Mouse (Mus musculus): Measurements from ENCODE around the gene Hist1h3c. TPM values are rescaled to one million over a fixed set of nuclear protein-coding genes. Genes with fewer than 3 reads are reported as not detected.
"Not testable (repeated sequence)": the region's sequence is repeated elsewhere in the genome, so short reads cannot be mapped to it uniquely, and the experiment has no call there.

Hist1h3c gene
- polyA plus RNA-seq, 1 experiment from 2014 or later = 6.8 TPM

DNA sequence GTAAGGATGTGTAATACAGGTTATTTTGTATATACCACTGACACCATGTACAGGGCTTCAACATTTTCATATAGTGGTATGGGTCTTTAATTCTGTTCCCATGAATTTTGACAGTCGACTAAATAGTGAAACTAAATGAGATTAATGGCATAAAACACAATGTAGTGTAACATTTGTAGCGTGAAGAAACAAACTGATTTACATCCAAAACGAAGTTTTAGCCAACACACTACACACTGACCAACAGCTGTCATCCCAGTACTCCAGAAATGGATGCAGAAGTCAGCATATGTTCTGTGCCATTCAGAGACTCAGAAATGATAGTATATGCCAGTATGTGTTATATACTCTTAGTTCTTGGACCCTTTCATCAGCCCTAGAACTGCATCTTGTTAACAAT is 12.5 kb upstream of the Hist1h3c start:
- Histone ChIP-seq H3K27ac (ENCODE audit: low read length) (0 out of 2 replicates have a peak overlapping the region, but pooled peaks have one; percentile 46), H3K4me3 (ENCODE audit: low read length) (no peak overlapping the region), H3K4me2 (replicated peaks; ENCODE audit: low read depth, low read length) (0 out of 2 replicates have a peak overlapping the region, but pooled peaks have one; percentile 31), H3K27me3 (ENCODE audit: insufficient read depth, low read length) (no peaks in the 10 kb centered on the region), H3K9me3 (ENCODE audit: low read length) (no peaks in the 10 kb centered on the region), H3K9ac (replicated peaks; ENCODE audit: low read length) (no peak overlapping the region), H3K36me3 (ENCODE audit: insufficient read depth, low read length) (no peaks in the 10 kb centered on the region), H3K4me1 (ENCODE audit: insufficient read depth, low read length) (peaks cover 18% of the 10 kb centered on the region)
- ATAC-seq (ENCODE audit: low FRiP score, low TSS enrichment) = no peak
- WGBS = 36% methylated on average over 3 of the region's 3 CpGs

DNA sequence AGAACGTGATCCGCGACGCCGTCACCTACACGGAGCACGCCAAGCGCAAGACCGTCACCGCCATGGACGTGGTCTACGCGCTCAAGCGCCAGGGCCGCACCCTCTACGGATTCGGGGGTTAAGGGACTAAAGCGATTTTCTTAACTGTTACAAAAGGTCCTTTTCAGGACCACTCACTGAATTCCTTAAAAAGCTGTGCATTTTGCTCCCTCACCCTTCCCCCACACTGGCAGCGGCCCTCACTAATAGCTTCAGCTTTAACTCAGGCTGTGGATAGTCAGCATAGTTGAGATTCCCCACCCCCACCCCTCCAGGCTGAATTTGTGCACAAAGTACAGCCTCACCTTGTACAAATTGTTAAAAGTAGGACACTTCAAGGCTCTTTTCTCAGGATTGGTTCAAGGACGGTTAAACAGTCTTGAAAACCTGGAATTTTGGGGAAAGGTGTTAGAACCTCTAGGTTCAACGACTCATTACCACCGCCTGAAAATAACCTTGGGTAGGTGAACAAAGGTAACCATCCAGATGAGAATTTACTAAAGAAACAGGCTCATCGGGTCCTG is 11.9 kb upstream of the Hist1h3c start:
- Histone ChIP-seq H3K4me2 (replicated peaks; ENCODE audit: low read depth, low read length) (peak overlapping the region; percentile 77), H3K27me3 (ENCODE audit: insufficient read depth, low read length) (no peaks in the 10 kb centered on the region), H3K4me1 (ENCODE audit: insufficient read depth, low read length) (peaks cover 15% of the 10 kb centered on the region), H3K9me3 (ENCODE audit: low read length) (no peaks in the 10 kb centered on the region), H3K9ac (replicated peaks; ENCODE audit: low read length) (peak overlapping the region; percentile 77), H3K36me3 (ENCODE audit: insufficient read depth, low read length) (no peaks in the 10 kb centered on the region), H3K4me3 (ENCODE audit: low read length) (peak overlapping the region; percentile 51), H3K27ac (ENCODE audit: low read length) (peak overlapping the region; percentile 97)
- 1% methylated on average over 17 of the region's 23 CpGs for WGBS
- ATAC-seq (ENCODE audit: low FRiP score, low TSS enrichment) = no peak; the same call in none of the 2 replicates

DNA sequence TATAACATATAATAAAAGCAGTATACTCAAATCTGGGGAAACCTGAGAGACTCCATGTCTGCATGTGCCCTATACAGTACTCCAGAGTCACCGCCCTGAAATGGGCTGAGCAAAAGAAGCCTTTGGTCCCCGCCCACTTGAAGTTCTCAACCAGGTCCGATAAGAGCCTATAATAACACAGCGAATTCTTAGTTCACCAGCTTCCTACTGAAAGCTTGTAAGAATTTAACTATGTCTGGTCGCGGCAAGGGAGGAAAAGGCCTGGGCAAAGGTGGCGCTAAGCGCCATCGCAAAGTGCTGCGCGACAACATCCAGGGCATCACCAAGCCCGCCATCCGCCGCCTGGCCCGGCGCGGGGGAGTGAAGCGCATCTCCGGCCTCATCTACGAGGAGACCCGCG is 11.4 kb upstream of the Hist1h3c start, which contains the start of gene Hist1h4b:
TSS of gene Hist1h4b (plus strand) at position 224 of the 400 bp plus-strand sequence.
- peak within 1 kb of the TSS; percentile 51 for H3K4me3 ChIP-seq (ENCODE audit: low read length)
- no peaks in the 10 kb centered on the region for H3K27me3 ChIP-seq (ENCODE audit: insufficient read depth, low read length)
- peak within 1 kb of the TSS; percentile 97 for H3K27ac ChIP-seq (ENCODE audit: low read length)
- H3K4me1 ChIP-seq (ENCODE audit: insufficient read depth, low read length) = peaks cover 15% of the 10 kb centered on the region
- under 1% methylated on average over 17 of the region's 22 CpGs for WGBS
- peak within 1 kb of the TSS; percentile 77 for H3K9ac ChIP-seq (replicated peaks; ENCODE audit: low read length)
- ATAC-seq (ENCODE audit: low FRiP score, low TSS enrichment) = peak; percentile 83
- no peaks in the 10 kb centered on the region for H3K9me3 ChIP-seq (ENCODE audit: low read length)
- H3K4me2 ChIP-seq (replicated peaks; ENCODE audit: low read depth, low read length) = peak within 1 kb of the TSS; percentile 77
- no peaks in the 10 kb centered on the region for H3K36me3 ChIP-seq (ENCODE audit: insufficient read depth, low read length)

DNA sequence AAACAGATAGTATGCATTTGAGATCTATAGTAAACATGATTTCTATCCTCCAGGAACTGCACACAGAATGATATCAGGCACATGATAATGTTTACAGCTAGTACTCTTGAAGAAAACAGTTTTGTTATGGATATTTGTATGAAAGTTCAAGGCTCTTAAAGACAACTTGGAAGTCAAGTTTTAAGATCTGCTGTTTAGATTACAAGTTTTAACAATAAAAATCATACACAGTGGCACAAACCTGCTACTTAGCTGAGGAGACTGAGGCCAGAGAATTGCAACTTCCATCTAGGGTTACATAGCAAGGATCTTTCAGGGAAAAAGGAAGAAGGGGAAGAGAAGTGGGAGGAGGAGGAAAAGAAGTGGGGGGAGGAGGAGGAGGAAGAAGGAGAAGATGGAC is 9.6 kb upstream of the Hist1h3c start:
- Histone ChIP-seq H3K4me1 (ENCODE audit: insufficient read depth, low read length) (peaks cover 9% of the 10 kb centered on the region), H3K36me3 (ENCODE audit: insufficient read depth, low read length) (no peaks in the 10 kb centered on the region), H3K27ac (ENCODE audit: low read length) (no peak overlapping the region), H3K27me3 (ENCODE audit: insufficient read depth, low read length) (no peaks in the 10 kb centered on the region), H3K4me3 (ENCODE audit: low read length) (no peak overlapping the region), H3K9ac (replicated peaks; ENCODE audit: low read length) (no peak overlapping the region), H3K9me3 (ENCODE audit: low read length) (no peaks in the 10 kb centered on the region), H3K4me2 (replicated peaks; ENCODE audit: low read depth, low read length) (no peak overlapping the region)
- ATAC-seq (ENCODE audit: low FRiP score, low TSS enrichment) = no peak

DNA sequence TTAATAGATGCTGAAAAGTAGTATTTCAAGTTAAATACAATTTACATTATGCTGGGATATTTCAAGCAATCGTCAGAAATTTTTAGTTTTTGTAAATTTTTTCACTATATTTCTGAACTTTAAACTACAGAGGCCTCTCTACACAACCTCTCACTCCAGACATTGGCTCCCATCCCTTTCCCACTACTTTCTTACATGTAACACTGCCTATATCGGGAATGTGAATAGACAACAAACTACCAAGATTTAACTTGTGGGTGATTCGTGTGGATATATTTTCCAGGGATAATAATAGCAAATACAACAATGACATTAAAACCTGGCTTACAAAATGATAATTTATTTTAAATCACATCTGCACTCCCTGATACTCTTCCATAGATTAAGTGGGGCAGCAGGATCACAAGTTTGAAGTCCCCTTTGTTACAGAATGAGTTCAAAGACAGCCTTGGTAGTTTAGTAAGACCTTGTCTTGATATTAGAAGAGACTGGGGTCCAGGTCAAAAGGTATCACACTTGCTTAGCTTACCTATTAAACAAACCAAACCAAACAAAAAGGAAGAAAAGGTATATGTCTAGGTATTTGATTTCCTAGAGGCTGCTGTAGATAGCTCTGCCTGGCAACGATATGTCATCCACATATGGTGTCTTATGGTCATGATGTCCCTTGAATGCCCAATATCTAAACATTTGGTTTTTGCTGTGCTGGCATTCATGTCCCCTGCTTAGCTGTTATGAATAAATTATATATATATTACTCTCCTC is 8.1 kb upstream of the Hist1h3c start:
- H3K4me2 ChIP-seq (replicated peaks; ENCODE audit: low read depth, low read length) = peak overlapping the region; percentile 55
- H3K36me3 ChIP-seq (ENCODE audit: insufficient read depth, low read length) = no peaks in the 10 kb centered on the region
- peaks cover 6% of the 10 kb centered on the region for H3K4me1 ChIP-seq (ENCODE audit: insufficient read depth, low read length)
- no peaks in the 10 kb centered on the region for H3K27me3 ChIP-seq (ENCODE audit: insufficient read depth, low read length)
- H3K9me3 ChIP-seq (ENCODE audit: low read length) = no peaks in the 10 kb centered on the region
- no peak overlapping the region for H3K4me3 ChIP-seq (ENCODE audit: low read length)
- no peak overlapping the region for H3K9ac ChIP-seq (replicated peaks; ENCODE audit: low read length)
- WGBS = 60% methylated on average over 4 of the region's 4 CpGs
- peak overlapping the region; percentile 28 for H3K27ac ChIP-seq (ENCODE audit: low read length)
- ATAC-seq (ENCODE audit: low FRiP score, low TSS enrichment) = no peak

DNA sequence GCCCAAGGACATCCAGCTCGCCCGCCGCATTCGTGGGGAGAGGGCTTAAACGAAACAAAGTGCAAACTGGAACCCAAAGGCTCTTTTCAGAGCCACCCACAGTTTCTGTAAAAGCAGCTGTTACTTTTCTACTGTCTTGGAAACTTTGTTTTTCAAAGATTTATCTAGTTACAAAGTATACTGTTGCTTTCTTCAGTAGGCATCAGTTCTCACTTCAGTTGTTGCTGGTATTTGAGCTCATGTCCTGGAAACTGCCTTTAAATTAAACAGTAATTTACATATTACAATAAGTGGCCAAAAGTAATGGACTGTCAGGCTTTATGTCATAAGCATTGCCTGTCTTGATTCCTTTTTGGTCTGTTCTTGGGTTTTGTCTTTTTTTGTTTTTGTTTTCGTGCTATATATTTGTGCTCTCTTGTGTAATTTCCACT is 7.4 kb upstream of the Hist1h3c start:
- Histone ChIP-seq H3K4me3 (ENCODE audit: low read length) (peak overlapping the region; percentile 47), H3K27ac (ENCODE audit: low read length) (peak overlapping the region; percentile 92), H3K4me2 (replicated peaks; ENCODE audit: low read depth, low read length) (peak overlapping the region; percentile 55), H3K9me3 (ENCODE audit: low read length) (no peaks in the 10 kb centered on the region), H3K27me3 (ENCODE audit: insufficient read depth, low read length) (no peaks in the 10 kb centered on the region), H3K9ac (replicated peaks; ENCODE audit: low read length) (peak overlapping the region; percentile 72), H3K4me1 (ENCODE audit: insufficient read depth, low read length) (peaks cover 9% of the 10 kb centered on the region), H3K36me3 (ENCODE audit: insufficient read depth, low read length) (no peaks in the 10 kb centered on the region)
- no peak for ATAC-seq (ENCODE audit: low FRiP score, low TSS enrichment)
- WGBS = 6% methylated on average over 6 of the region's 6 CpGs

DNA sequence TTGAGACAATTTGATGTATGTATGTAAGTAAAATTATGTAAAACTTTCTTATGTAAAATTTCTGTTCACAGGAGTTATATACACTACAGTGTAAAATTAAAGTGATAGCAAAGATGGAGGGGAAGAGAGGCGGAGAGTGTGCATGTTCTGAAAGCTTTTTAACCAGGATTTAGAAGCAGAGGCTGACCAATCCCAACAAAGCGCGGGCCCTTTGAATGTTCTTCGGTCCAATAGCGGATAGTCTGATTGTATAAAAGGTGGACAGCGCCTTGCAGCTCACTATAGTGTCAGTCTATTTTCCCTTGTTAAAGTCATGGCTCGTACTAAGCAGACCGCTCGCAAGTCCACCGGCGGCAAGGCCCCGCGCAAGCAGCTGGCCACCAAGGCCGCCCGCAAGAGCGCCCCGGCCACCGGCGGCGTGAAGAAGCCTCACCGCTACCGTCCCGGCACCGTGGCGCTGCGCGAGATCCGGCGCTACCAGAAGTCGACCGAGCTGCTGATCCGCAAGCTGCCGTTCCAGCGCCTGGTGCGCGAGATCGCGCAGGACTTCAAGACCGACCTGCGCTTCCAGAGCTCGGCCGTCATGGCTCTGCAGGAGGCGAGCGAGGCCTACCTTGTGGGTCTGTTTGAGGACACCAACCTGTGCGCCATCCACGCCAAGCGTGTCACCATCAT is 6.8 kb upstream of the Hist1h3c start, which contains the start of gene Hist1h3b:
TSS of gene Hist1h3b (plus strand) at position 201 of the 675 bp plus-strand sequence.
- peak; percentile 92 for ATAC-seq (ENCODE audit: low FRiP score, low TSS enrichment)
- not testable (repeated sequence) for H3K36me3 ChIP-seq (ENCODE audit: insufficient read depth, low read length); H3K4me1 ChIP-seq (ENCODE audit: insufficient read depth, low read length); H3K27me3 ChIP-seq (ENCODE audit: insufficient read depth, low read length); H3K9me3 ChIP-seq (ENCODE audit: low read length)
- H3K4me2 ChIP-seq (replicated peaks; ENCODE audit: low read depth, low read length) = peak within 1 kb of the TSS; percentile 58
- WGBS = 0% methylated on average over 15 of the region's 47 CpGs
- H3K4me3 ChIP-seq (ENCODE audit: low read length) = peak within 1 kb of the TSS; percentile 50
- peak within 1 kb of the TSS; percentile 73 for H3K9ac ChIP-seq (replicated peaks; ENCODE audit: low read length)
- H3K27ac ChIP-seq (ENCODE audit: low read length) = peak within 1 kb of the TSS; percentile 98

DNA sequence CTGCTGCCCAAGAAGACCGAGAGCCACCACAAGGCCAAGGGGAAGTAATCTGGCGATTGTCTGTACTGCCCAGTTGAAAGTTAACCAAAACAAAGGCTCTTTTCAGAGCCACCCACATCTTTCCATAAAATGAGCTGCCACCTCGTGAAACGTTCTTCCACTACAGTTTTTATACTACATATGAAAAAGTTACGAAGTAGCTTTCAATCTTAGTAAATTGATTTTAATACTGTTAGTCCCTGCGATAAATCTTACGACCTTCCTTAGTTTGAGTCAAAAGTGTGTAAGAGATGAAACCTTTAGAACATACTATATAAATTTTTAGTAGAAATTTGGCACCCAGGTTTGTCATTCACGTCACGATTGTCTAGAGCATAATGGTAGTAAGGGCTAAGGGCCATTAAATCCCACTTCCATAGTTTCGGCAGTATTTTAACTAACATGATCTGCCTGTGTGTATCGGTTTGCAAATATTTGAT is 6.1 kb upstream of the Hist1h3c start:
- WGBS = under 1% methylated on average over 11 of the region's 11 CpGs

DNA sequence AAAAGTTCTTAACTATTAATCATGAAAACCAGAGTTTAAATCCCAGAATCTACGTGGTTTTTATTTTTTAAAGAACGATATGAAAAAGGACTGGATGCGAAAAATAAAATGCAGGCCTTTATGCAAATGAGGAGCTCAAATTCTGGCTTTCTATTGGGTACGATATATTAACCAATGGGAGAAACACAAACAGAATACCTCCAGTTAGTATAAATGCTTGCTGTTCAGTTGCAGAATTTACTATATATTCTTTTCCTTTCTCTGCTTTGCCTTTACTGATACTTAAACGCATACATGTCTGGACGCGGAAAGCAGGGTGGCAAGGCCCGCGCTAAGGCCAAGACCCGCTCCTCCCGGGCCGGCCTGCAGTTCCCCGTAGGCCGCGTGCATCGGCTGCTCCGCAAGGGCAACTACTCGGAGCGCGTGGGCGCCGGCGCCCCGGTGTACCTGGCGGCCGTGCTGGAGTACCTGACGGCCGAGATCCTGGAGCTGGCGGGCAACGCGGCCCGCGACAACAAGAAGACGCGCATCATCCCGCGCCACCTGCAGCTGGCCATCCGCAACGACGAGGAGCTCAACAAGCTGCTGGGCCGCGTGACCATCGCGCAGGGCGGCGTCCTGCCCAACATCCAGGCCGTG is 5.6 kb upstream of the Hist1h3c start, which contains the start of gene Hist1h2ab:
TSS of gene Hist1h2ab (plus strand) at position 288 of the 639 bp plus-strand sequence.
- ATAC-seq (ENCODE audit: low FRiP score, low TSS enrichment) = peak; percentile 54
- Histone ChIP-seq H3K4me1 (ENCODE audit: insufficient read depth, low read length) (peaks cover 12% of the 10 kb centered on the region), H3K4me3 (ENCODE audit: low read length) (peak within 1 kb of the TSS; percentile 50), H3K9ac (replicated peaks; ENCODE audit: low read length) (peak within 1 kb of the TSS; percentile 73), H3K4me2 (replicated peaks; ENCODE audit: low read depth, low read length) (peak within 1 kb of the TSS; percentile 58), H3K27ac (ENCODE audit: low read length) (peak within 1 kb of the TSS; percentile 98)
- under 1% methylated on average over 24 of the region's 47 CpGs for WGBS
- not testable (repeated sequence) for H3K9me3 ChIP-seq (ENCODE audit: low read length); H3K36me3 ChIP-seq (ENCODE audit: insufficient read depth, low read length); H3K27me3 ChIP-seq (ENCODE audit: insufficient read depth, low read length)

More for the DNA sequence above, 6.1 kb upstream of the Hist1h3c start:
- no peaks in the 10 kb centered on the region for H3K27me3 ChIP-seq (ENCODE audit: insufficient read depth, low read length)
- H3K4me2 ChIP-seq (replicated peaks; ENCODE audit: low read depth, low read length) = peak overlapping the region; percentile 58
- H3K9me3 ChIP-seq (ENCODE audit: low read length) = no peaks in the 10 kb centered on the region
- peak overlapping the region; percentile 73 for H3K9ac ChIP-seq (replicated peaks; ENCODE audit: low read length)
- peak; percentile 44; the same call in 1 of the 2 replicates for ATAC-seq (ENCODE audit: low FRiP score, low TSS enrichment)
- peak overlapping the region; percentile 50 for H3K4me3 ChIP-seq (ENCODE audit: low read length)
- H3K36me3 ChIP-seq (ENCODE audit: insufficient read depth, low read length) = no peaks in the 10 kb centered on the region
- peaks cover 12% of the 10 kb centered on the region for H3K4me1 ChIP-seq (ENCODE audit: insufficient read depth, low read length)
- H3K27ac ChIP-seq (ENCODE audit: low read length) = peak overlapping the region; percentile 98

Measured in kidney, embryonic 16.5 days (tissue).